Mouse (Mus musculus) intestine, embryonic 16.5 days (tissue): ENCODE data around the gene Rsph10b. TPM values are rescaled to one million over a fixed set of nuclear protein-coding genes. Genes with fewer than 3 reads are reported as not detected.

Source experiments
- ATAC-seq: fragments of 200-750 bp; cut with Nextera tagmentation; 2 replicates; pipeline ENCODE4 v1.8.0; 2017; ENCODE audit warnings: moderate TSS enrichment, moderate library complexity
- H3K27ac ChIP-seq: fragments of 300-500 bp; sonication (generic); 2 replicates; pipeline ENCODE4 v1.5.1; 2014; ENCODE audit warnings: mild to moderate bottlenecking, low read length
- H3K27me3 ChIP-seq: fragments of 300-500 bp; sonication (generic); replicated peaks from 2 replicates; pipeline ENCODE4 v1.6.1; 2014; ENCODE audit warnings: low read length, control low read depth, mixed read lengths; ENCODE audit not compliant: control insufficient read depth, insufficient read depth
- H3K36me3 ChIP-seq: fragments of 300-500 bp; sonication (generic); 2 replicates; pipeline ENCODE4 v1.6.1; 2014; ENCODE audit warnings: low read length, control low read depth; ENCODE audit not compliant: control insufficient read depth, insufficient read depth
- H3K4me1 ChIP-seq: fragments of 300-500 bp; sonication (generic); 2 replicates; pipeline ENCODE4 v1.6.1; 2014; ENCODE audit warnings: low read length, control low read depth, mixed read lengths; ENCODE audit not compliant: control insufficient read depth, insufficient read depth
- H3K4me2 ChIP-seq: fragments of 300-500 bp; sonication (generic); 2 replicates; pipeline ENCODE4 v1.6.1; 2014; ENCODE audit warnings: low read depth, low read length, control low read depth
- H3K4me3 ChIP-seq: fragments of 300-500 bp; sonication (generic); 2 replicates; pipeline ENCODE4 v1.5.1; 2014; ENCODE audit warnings: mild to moderate bottlenecking, low read length
- H3K9ac ChIP-seq: fragments of 300-500 bp; sonication (generic); 2 replicates; pipeline ENCODE4 v1.6.1; 2014; ENCODE audit warnings: low read depth, low read length
- H3K9me3 ChIP-seq: fragments of 300-500 bp; sonication (generic); 2 replicates; pipeline ENCODE4 v1.6.1; 2016; ENCODE audit warnings: low read length, control low read depth; ENCODE audit not compliant: control insufficient read depth
- WGBS: fragments of 180-500 bp; shearing (Covaris S2); extraction: QIAGEN DNeasy Blood & Tissue Kit; methylation state at CpG from one replicate; pipeline ENCODE4 v1.1.7; 2014; 5-methylcytosine and 5-hydroxymethylcytosine counted together
- polyA plus RNA-seq: library from polyadenylated mRNA; unstranded; fragments of >200 nt; fragmentation: Nextera tagmentation; extraction: Ambion mirVana; gene quantifications from 2 replicates; pipeline ENCODE4 v1.2.1, GENCODE M21; 2015

Rsph10b gene
- 0.22 and 0.87 TPM in 2 replicates for polyA plus RNA-seq

DNA sequence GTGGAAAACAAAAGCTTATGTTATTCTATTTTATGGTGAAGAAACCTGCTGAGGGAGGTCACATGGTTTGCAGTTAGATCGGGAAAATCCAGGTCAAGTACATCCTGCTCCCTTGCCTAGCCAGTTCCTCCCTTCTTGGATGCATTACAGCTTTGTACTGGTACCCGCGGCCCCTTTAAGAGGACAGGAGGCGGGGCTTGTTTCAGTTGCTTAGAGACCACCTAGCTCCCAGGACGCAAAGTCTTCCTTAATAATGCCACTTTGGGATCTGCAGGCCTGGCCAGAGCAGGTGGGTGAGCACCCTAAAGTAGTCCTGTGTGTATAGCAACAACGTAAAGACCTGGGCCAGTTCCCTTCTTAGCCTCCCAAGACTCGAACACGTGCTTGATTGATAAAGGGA, at the start of gene Rsph10b:
TSS of gene Rsph10b (plus strand) at position 205 of the 400 bp plus-strand sequence.
- peaks cover 7% of the 10 kb centered on the region; the same call in 1 of the 2 replicates for H3K4me1 ChIP-seq
- H3K27ac ChIP-seq = peak within 1 kb of the TSS; percentile 29
- peak; percentile 27 for ATAC-seq
- H3K9me3 ChIP-seq = no peaks in the 10 kb centered on the region
- H3K4me2 ChIP-seq = no peak within 1 kb of the TSS
- no peaks in the 10 kb centered on the region for H3K27me3 ChIP-seq
- H3K9ac ChIP-seq = no peak within 1 kb of the TSS
- WGBS = 19% methylated on average over 8 of the region's 8 CpGs
- H3K4me3 ChIP-seq = no peak within 1 kb of the TSS
- H3K36me3 ChIP-seq = peaks cover 13% of the 10 kb centered on the region

DNA sequence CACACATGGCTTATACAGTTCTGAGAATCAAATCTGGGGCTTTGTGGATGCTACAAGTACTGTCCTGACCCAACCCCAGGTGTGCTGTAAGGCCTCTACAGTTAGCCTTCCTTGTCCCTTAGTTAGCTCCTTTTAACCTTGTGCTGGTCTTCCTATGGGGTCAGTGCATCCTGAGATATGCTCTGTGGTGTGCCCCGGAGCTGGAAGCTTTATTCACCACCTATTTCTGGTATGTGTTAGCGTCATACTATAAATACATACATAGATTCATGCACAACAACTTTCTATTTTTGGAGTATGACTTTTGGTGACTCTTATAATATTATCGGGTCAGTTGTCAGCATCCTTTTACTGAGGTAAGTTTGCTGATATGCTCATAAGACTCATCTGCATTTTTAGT, 47.6 kb upstream of the Rsph10b start:
- H3K4me3 ChIP-seq = no peak overlapping the region
- WGBS = 97% methylated on average over 3 of the region's 3 CpGs
- peaks cover 31% of the 10 kb centered on the region for H3K36me3 ChIP-seq
- H3K9ac ChIP-seq = no peak overlapping the region
- no peaks in the 10 kb centered on the region for H3K27me3 ChIP-seq
- no peaks in the 10 kb centered on the region for H3K4me1 ChIP-seq
- H3K9me3 ChIP-seq = no peaks in the 10 kb centered on the region
- H3K27ac ChIP-seq = no peak overlapping the region
- ATAC-seq = no peak
- no peak overlapping the region for H3K4me2 ChIP-seq

DNA sequence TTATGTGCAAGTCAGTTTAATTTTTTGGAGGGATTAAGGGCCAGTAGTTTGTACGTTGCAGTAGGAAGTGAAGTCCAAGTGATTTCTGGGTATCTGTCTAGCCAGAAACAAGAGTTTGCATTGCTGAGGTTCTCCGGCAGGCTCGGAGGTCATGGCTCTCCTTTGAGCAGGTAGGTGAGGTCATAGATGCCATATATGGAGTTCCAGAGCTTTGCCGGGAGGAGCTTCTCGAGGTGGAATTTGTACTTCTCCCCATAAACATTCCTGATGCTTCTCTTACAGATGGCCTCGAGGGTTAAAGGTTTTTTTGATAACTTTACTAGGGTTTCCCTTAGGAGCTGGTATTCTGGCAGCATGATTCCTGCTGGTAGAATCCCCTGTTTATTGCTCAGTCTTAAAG, 42.1 kb upstream of the Rsph10b start:
- H3K27me3 ChIP-seq = no peaks in the 10 kb centered on the region
- H3K4me1 ChIP-seq = peaks cover 5% of the 10 kb centered on the region; the same call in 1 of the 2 replicates
- H3K9ac ChIP-seq = no peak overlapping the region
- H3K9me3 ChIP-seq = no peaks in the 10 kb centered on the region
- H3K36me3 ChIP-seq = peaks cover 10% of the 10 kb centered on the region
- H3K4me3 ChIP-seq = no peak overlapping the region
- 0 out of 2 replicates have a peak overlapping the region, but pooled peaks have one; percentile 17 for H3K4me2 ChIP-seq
- H3K27ac ChIP-seq = peak overlapping the region; percentile 80
- 41% methylated on average over 6 of the region's 6 CpGs for WGBS
- peak; percentile 93 for ATAC-seq

DNA sequence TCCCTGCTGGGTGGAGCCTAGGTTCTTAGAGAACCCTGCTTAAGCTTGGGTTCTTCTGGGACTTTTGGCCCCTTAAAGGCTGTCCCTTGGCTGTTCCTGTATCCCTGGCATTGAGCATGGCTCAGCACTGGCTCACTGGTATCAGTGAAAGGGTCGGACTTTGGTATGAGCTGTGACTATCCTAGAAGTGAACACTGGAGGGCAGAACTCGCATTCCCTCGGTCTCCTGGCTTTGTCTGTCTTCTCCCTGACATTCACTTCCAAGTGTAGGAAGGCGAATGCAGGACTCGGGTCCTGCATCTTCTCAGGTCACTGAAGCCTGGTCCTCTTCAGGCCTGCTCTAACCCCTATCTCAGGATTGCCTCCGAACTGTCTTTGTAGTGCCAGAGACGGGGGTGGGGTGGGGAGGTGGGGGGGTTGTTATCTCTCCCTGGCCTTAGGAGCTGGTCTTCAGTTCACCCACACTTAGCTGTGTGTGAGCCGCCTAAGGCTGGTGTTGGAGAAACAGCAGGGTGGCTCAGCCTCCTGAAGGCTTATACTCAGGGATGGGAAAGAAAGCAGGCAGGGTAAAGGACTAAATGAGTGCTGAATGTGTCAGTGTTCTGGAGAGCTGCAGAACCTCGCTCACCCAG, 40.5 kb upstream of the Rsph10b start:
- Histone ChIP-seq H3K27ac (no peak overlapping the region), H3K9me3 (no peaks in the 10 kb centered on the region), H3K4me1 (peaks cover 5% of the 10 kb centered on the region; the same call in 1 of the 2 replicates), H3K4me3 (no peak overlapping the region), H3K36me3 (peaks cover 3% of the 10 kb centered on the region), H3K9ac (no peak overlapping the region), H3K4me2 (no peak overlapping the region), H3K27me3 (no peaks in the 10 kb centered on the region)
- 72% methylated on average over 9 of the region's 9 CpGs for WGBS
- ATAC-seq = peak; percentile 42

DNA sequence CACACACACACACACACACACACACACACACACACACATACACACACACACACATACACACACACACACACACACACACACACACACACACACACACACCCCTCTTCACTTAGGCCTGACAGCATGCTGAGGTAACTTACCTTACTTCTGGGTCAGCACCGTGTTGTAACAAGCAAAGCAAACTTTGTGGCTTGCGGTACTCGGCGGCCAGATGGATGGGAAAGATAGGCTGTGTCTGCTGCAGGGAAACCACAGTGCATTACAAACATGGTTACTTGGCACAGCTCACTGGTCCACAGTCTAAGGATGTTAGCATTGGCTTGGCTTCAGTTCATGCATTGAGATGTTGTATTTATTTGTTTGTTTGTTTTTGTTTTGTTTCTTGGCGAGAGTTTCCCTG, 39.4 kb upstream of the Rsph10b start:
- no peaks in the 10 kb centered on the region for H3K27me3 ChIP-seq
- peaks cover 5% of the 10 kb centered on the region; the same call in 1 of the 2 replicates for H3K4me1 ChIP-seq
- no peak for ATAC-seq
- H3K36me3 ChIP-seq = no peaks in the 10 kb centered on the region; the same call in 1 of the 2 replicates
- H3K27ac ChIP-seq = no peak overlapping the region
- no peak overlapping the region for H3K4me2 ChIP-seq
- H3K9me3 ChIP-seq = no peaks in the 10 kb centered on the region
- WGBS = 76% methylated on average over 5 of the region's 5 CpGs
- H3K9ac ChIP-seq = no peak overlapping the region
- no peak overlapping the region for H3K4me3 ChIP-seq

DNA sequence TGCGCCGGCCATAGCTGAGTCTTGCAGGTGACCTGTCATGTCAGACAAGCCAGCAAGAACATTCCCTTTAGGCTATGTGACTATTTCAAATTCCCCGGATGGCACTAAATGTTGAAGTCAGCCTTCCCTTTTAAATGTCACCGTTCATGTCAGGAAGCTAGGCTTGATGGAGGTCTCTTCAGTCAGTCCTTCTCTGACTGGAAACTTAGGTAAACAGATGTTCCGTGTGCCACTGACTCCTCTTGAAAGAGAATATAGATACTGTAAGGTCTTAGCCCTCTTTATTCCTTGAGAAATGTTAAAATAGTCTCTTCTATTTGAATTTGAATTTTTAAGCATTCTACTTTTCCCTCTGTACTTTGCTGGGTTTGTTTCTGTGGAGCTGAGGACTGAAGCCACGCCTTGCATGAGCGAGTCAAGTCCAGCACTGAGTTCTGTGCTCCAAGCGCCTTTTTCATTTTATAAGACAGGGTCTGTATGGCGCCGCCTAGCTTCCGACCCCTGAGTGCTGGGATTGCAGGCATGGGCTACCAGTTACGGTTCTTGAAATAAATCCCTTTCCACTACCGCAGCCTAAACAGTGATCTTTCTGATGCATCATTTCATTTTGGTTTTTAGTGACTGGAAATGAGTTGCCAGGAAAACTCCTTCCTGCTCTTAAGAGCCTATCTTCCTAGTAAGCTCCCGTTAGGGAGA, 35.1 kb upstream of the Rsph10b start, which contains the start of gene Ankrd61:
TSS of gene Ankrd61 (minus strand) at position 51 of the 696 bp plus-strand sequence.
- no peak for ATAC-seq
- Histone ChIP-seq H3K27me3 (no peaks in the 10 kb centered on the region), H3K9me3 (no peaks in the 10 kb centered on the region), H3K9ac (no peak within 1 kb of the TSS), H3K36me3 (peaks cover 9% of the 10 kb centered on the region), H3K4me2 (no peak within 1 kb of the TSS), H3K4me1 (0 out of 2 replicates have a peak, but pooled peaks cover 3% of the 10 kb centered on the region), H3K27ac (no peak within 1 kb of the TSS), H3K4me3 (no peak within 1 kb of the TSS)
- WGBS = 83% methylated on average over 14 of the region's 14 CpGs

DNA sequence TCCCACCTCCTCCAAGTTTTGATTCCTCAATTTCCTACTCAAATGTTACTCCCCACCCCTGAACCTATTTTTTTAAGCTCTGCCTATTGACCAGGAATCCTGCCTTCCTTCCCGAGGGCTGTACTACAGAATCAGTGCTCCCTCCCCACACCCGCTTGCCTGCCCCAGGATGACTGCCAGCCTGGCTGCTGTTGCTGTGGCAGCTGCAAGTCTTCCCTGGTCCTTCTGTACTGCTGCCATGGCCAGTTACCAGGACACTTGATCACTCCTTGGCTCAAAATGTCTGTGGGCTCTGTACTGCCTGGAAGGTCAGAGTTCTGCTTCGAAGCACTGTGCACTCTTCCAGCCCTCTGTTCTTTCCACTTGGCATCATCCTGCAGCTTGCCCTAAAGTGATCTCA, 30.7 kb upstream of the Rsph10b start:
- H3K27ac ChIP-seq = no peak overlapping the region
- WGBS = 78% methylated on average over 3 of the region's 3 CpGs
- ATAC-seq = no peak
- H3K4me2 ChIP-seq = no peak overlapping the region
- no peaks in the 10 kb centered on the region for H3K27me3 ChIP-seq
- 0 out of 2 replicates have a peak, but pooled peaks cover 3% of the 10 kb centered on the region for H3K4me1 ChIP-seq
- peaks cover 22% of the 10 kb centered on the region for H3K36me3 ChIP-seq
- no peaks in the 10 kb centered on the region for H3K9me3 ChIP-seq
- no peak overlapping the region for H3K9ac ChIP-seq
- H3K4me3 ChIP-seq = no peak overlapping the region

DNA sequence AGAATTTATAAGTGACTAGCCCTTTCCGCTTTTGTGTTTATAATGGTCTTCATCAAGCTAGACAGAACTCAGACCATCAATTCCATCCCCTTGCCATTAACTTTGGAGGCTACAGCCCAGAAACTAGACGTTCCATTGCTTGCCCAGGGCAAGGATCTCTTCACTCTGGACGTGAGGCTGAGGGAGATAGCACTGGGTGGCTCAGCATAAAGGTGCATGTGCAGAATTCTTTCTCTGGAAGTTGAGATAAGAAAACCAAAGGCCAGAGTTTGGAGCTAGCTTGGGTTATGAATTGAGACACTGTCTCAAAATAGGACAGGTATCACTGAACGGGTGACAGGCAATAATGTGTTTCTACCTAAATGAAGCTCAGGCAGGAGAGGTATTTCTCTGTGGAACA, 29.0 kb upstream of the Rsph10b start:
- Histone ChIP-seq H3K9me3 (no peaks in the 10 kb centered on the region), H3K4me1 (peaks cover 11% of the 10 kb centered on the region; the same call in 1 of the 2 replicates), H3K27ac (no peak overlapping the region), H3K4me3 (no peak overlapping the region), H3K4me2 (no peak overlapping the region), H3K36me3 (peaks cover 22% of the 10 kb centered on the region), H3K9ac (no peak overlapping the region), H3K27me3 (no peaks in the 10 kb centered on the region)
- 76% methylated on average over 4 of the region's 4 CpGs for WGBS
- no peak for ATAC-seq

DNA sequence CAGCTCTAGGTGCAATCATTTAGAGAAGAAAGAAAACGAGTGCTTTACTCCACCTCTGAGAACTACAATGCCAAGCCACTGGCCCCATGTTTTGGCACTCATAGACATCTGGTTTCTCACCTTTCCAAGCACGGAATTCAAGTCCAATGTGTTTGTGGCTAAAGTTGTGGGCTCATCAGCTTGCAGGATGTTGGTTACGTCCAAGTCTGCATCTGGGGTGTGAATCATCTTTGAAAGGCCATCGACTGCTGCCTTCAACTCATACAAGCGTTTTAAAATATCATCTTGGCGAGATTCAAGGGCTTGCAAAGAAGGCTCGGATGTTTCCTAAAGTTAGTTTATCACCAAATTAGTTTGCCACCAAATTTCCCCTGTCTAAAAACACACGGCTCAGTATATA, 26.4 kb upstream of the Rsph10b start:
- no peak overlapping the region for H3K4me3 ChIP-seq
- peaks cover 15% of the 10 kb centered on the region for H3K4me1 ChIP-seq
- no peak overlapping the region for H3K9ac ChIP-seq
- 85% methylated on average over 8 of the region's 8 CpGs for WGBS
- no peak overlapping the region for H3K27ac ChIP-seq
- no peak overlapping the region for H3K4me2 ChIP-seq
- no peaks in the 10 kb centered on the region for H3K27me3 ChIP-seq
- no peaks in the 10 kb centered on the region for H3K9me3 ChIP-seq
- H3K36me3 ChIP-seq = peaks cover 20% of the 10 kb centered on the region
- ATAC-seq = no peak
